Mouse (Mus musculus) NIH3T3 (cell line): Measurements from ENCODE around the gene Ptpn12.
"Not testable (repeated sequence)": the region's sequence is repeated elsewhere in the genome, so short reads cannot be mapped to it uniquely, and the experiment has no call there.

ENCODE experiments used
- DNase-seq: peaks from one replicate; pipeline ENCODE4 v3.0.0-alpha.2; 2012; ENCODE audit warnings: low read depth

The Ptpn12 gene

DNA sequence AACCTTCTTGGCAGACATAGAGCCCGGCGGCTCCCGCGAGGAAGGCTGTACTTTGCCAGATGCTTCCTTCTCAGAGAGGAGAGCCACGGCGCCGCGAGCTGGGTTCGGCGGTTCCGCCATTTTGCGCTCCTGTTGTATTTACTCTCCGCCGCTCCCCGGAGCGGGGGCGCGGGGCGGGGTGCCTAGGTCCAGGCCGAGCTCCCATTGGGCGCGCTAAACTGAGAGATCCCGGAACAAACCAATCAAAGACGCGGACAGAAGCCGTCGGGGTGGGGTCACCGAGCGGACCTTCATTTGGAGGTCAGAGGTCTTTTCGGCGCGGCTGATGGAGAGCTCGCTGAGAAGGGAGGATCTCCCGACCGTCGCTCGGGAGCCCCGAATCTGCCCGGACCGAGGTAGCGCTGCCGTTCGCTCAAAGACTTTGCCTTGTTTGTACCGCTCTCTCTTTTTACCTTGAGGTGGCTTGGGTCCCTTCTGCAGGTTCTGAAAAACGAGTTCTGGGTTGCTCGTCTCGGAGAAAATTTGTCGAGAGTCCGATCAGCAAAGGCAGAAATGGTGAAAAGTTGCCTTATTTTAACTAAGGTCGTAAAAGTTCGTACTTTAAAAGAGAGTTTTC is 103.9 kb downstream of the Ptpn12 start:
- DNase-seq = peak; percentile 98

DNA sequence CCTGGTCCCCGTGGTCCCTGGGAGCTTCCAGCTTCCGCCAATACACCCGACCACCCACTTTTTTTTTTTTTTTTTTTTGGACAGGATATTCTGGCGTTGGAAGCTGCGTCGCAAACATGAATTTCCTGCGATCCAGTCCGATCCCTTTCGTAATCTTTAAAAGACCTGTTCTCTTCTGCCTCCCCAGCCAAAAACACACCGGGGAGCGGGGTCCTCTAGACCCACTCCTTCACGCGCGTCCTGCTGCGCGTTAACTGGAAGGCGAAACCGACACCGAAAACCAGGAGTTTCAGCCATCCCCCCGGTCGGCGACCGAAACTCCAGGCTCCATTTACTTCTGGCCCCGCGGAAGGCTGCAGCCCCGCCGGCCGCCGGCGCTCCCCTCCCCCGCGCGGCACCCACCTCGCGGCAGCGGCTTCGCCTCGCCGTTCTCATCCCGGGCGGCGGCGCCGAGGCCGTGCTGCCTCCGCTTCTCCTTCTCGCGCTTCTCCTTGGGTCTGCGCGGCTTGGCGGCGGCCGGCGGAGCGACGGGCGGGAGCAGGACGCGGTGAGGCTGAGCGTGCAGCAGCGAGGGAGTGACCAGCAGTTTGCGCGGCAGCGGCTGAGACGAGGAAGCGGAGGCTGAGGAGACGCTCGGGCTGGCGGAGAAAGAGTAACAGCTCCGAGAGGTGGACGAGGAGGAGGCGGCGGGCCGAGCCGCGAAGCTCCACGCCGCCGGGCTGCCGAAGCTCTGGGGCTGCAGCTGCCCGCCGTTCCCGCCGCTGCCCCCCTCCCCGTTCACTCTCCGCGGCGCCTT is 104.7 kb downstream of the Ptpn12 start:
- DNase-seq = peak; percentile 70

GRCm38 (mm10) chr5:20950516-20950854 is 105.2 kb downstream of the Ptpn12 start:
- no peak for DNase-seq

- DNase-seq = peak; percentile 17
Observed at GRCm38 (mm10) chr5:20950093-20950492, 105.6 kb downstream of the Ptpn12 start.

DNA sequence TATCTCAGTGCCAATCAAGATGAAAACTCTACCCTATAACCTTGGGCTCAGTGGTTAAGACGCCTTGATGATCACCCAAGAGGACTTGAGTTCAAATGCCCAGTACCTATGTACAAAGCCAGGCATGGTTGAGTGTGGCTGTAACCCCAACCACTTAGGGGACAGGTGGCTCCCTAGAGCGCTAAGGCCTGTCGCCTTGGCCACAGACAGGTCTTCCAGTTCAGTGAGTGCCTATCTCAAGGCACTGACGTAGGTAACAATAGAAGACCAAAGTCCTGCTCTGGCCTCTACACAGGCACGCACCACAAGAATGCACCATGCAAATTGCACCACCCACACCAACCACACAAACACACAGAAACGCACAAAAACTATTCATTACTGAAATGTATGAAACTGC is 108.8 kb downstream of the Ptpn12 start:
- DNase-seq = no peak

DNA sequence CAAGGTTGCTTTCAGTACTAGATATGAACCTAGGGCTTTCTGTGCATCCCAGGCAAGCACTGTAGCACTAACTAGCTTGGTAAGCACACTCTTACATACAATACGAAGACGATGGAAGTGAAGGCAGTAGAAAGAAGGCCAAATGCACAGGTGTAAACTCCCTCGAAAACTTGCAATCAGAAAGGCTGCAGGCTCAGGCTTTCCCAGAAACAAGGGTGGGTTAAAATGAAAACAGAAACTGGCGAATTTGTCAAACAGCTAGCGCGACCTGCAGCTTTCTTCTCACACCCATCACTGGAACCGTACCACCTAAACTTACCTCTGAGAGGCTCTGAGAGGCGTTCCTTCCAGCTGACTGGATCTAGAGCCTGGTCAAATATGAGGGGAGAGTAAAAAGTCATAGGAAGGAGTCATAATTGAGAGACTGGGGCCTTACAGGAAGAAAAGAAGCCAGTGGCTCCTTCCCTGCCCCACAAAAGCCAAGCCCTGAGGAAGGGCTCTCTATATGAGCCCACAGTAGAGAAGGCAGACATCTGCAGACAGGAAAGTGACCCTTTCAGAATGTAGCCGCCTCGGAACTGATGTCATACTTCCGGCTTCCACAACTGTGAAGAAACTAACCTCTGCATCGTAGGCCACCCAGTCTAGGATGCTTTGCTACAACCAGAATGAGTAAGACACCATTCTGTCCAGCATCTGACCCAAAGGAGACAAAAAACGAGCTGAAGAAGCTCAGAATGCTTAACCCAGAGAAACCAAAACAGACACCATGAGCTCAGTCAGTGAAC is 110.6 kb downstream of the Ptpn12 start:
- peak; percentile 14 for DNase-seq

- DNase-seq = not testable (repeated sequence)
Observed at GRCm38 (mm10) chr5:20943791-20944190, 111.9 kb downstream of the Ptpn12 start.

GRCm38 (mm10) chr5:20942523-20942922 is 113.2 kb downstream of the Ptpn12 start:
- no peak for DNase-seq

- DNase-seq = no peak
Observed at GRCm38 (mm10) chr5:20941205-20941604, 114.5 kb downstream of the Ptpn12 start.

GRCm38 (mm10) chr5:20940696-20941095 is 115.0 kb downstream of the Ptpn12 start:
- DNase-seq = no peak

DNA sequence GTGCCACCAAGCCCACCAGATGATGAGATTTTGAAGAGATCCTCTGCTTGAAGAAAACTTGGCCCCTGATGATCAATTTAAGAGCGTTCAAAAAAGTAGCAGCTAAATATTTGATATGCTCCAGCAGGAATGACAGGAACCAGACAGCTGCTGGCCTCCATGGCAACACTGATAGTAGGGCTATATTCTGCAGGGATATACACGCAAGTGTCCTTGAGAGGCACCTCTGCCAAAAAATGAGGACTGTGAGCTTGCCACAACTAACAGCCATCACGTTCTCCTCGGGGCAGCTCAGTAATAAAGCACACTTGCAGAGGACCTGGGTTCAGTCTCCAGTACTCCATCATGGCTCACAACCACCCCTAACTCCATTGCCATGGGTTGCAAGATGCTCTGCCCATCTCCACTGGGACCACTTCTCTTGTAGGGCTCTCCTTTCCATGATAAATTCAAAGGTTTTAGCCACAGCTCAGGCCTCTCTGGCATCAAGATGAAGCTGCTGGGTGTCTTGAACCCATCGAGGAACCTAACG is 115.6 kb downstream of the Ptpn12 start:
- no peak for DNase-seq

DNA sequence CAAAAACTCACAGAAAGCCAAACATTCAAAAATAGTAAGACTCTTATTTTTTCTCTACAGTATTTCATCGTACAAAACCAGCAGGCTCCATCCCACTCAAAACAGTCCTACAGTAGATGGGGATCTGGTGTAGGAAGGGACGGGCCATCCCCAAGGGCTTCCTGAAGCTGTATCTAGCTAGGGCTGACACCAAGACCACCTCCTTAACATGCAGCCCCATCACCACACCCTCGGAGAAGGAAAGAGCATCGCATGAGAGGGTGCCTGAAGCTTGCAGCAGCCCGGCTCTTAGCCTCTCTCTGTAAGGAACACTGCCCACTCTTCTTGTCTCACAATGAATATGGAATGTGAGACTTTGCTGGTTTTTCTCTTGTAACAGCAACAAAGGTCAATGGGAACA is 117.2 kb downstream of the Ptpn12 start:
- no peak for DNase-seq
